Mouse (Mus musculus) myocyte (in vitro differentiated cells): ENCODE results near the gene Smarca4.

ENCODE experiments used
- E2F4 ChIP-seq: IDR thresholded peaks from one replicate; pipeline ENCODE4 v1.6.1; 2011; ENCODE audit warnings: mild to moderate bottlenecking, control low read depth, moderate library complexity; ENCODE audit not compliant: insufficient read depth
- MAX ChIP-seq: IDR thresholded peaks from one replicate; pipeline ENCODE4 v1.6.1; 2011; ENCODE audit warnings: low read depth, mild to moderate bottlenecking, control low read depth
- MYOD1 ChIP-seq, 3 experiments: IDR thresholded peaks; one replicate each; pipeline ENCODE4 v1.6.1; 2011; ENCODE audit warnings: control low read depth in 2 of 3, low read depth in 2 of 3, mild to moderate bottlenecking in 2 of 3, moderate library complexity in 1 of 3; ENCODE audit not compliant: insufficient read length in 2 of 3, control insufficient read depth in 1 of 3
- MYOG ChIP-seq, 3 experiments: IDR thresholded peaks; one replicate each; pipeline ENCODE4 v1.6.1; 2011; ENCODE audit warnings: control low read depth in 2 of 3, low read depth in 2 of 3, mild to moderate bottlenecking in 2 of 3; ENCODE audit not compliant: insufficient read length in 2 of 3, control insufficient read depth in 1 of 3, insufficient read depth in 1 of 3
- POLR2A ChIP-seq: IDR thresholded peaks from one replicate; pipeline ENCODE4 v1.6.1; 2011; ENCODE audit warnings: low read depth, mild to moderate bottlenecking, control low read depth, moderate library complexity; ENCODE audit not compliant: insufficient read length
- POLR2AphosphoS2 ChIP-seq: IDR thresholded peaks from one replicate; pipeline ENCODE4 v1.6.1; 2011; ENCODE audit warnings: low read depth, control low read depth; ENCODE audit not compliant: insufficient read length
- REST ChIP-seq: IDR thresholded peaks from one replicate; pipeline ENCODE4 v1.6.1; 2011; ENCODE audit warnings: mild to moderate bottlenecking, control low read depth, moderate library complexity; ENCODE audit not compliant: insufficient read depth, insufficient read length
- TCF12 ChIP-seq: IDR thresholded peaks from one replicate; pipeline ENCODE4 v1.6.1; 2011; ENCODE audit warnings: mild to moderate bottlenecking, control low read depth; ENCODE audit not compliant: poor library complexity, insufficient read depth, severe bottlenecking
- USF1 ChIP-seq: IDR thresholded peaks from one replicate; pipeline ENCODE4 v1.6.1; 2011; ENCODE audit warnings: low read depth, mild to moderate bottlenecking, control low read depth, moderate library complexity

DNA sequence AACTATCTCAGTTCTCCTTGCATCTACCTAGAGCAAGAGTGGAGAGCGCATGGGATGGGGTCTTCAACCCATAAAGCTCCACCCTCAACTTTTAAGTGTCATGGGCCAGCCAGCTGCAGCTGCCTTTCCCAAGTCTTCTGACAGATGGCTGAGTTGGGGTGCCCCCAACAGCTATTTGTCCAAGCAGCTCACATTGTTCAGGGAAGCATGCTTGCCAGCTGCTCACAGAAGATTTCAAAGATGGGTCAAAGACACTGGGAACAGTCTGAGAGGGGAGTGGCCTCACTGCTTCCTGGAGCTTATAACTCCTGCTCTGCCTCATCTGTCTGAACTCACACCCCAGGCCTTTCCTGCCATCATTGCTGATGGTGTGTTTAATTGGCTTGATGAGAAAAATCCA, 39.7 kb upstream of the Smarca4 start:
- TF ChIP-seq POLR2A (no peak), POLR2AphosphoS2 (no peak), MYOG (IDR thresholded peaks at IDR 0.05; ENCODE audit: control insufficient read depth in 1 of 3, insufficient read depth in 1 of 3, insufficient read length in 2 of 3, low read depth in 2 of 3) (no peak), TCF12 (no peak), REST (no peak), MYOD1 (IDR thresholded peaks at IDR 0.05; ENCODE audit: control insufficient read depth in 1 of 3, insufficient read length in 2 of 3, low read depth in 2 of 3) (no peak), USF1 (no peak), E2F4 (no peak), MAX (no peak)
